Mouse (Mus musculus) lung, embryonic 14.5 days (tissue): Measurements from ENCODE around the gene Myl4. TPM values are rescaled to one million over a fixed set of nuclear protein-coding genes. Genes with fewer than 3 reads are reported as not detected.
A peak's percentile ranks its signal among the peaks of the same experiment; 100 is the strongest.

Experiments
- ATAC-seq: fragments of 200-750 bp; cut with Nextera tagmentation; 2 replicates; pipeline ENCODE4 v1.8.0; 2017; ENCODE audit warnings: mild to moderate bottlenecking, moderate TSS enrichment, moderate library complexity; ENCODE audit not compliant: insufficient read depth
- DNase-seq: peaks from one replicate; pipeline ENCODE4 v3.0.0-alpha.2; 2015
- H3K27ac ChIP-seq: fragments of 300-500 bp; sonication (generic); 2 replicates; pipeline ENCODE4 v1.5.1; 2014; ENCODE audit warnings: low read depth, mild to moderate bottlenecking, moderate library complexity
- H3K27me3 ChIP-seq: fragments of 300-500 bp; sonication (generic); 2 replicates; pipeline ENCODE4 v1.6.1; 2014; ENCODE audit warnings: low read length, control low read depth; ENCODE audit not compliant: insufficient read depth
- H3K36me3 ChIP-seq: fragments of 300-500 bp; sonication (generic); 2 replicates; pipeline ENCODE4 v1.6.1; 2014; ENCODE audit warnings: control low read depth; ENCODE audit not compliant: insufficient read depth
- H3K4me1 ChIP-seq: fragments of 300-500 bp; sonication (generic); 2 replicates; pipeline ENCODE4 v1.6.1; 2014; ENCODE audit warnings: antibody characterized with exemption, control low read depth; ENCODE audit not compliant: insufficient read depth
- H3K4me2 ChIP-seq: fragments of 300-500 bp; sonication (generic); 2 replicates; pipeline ENCODE4 v1.6.1; 2014; ENCODE audit warnings: mild to moderate bottlenecking
- H3K4me3 ChIP-seq: fragments of 300-500 bp; sonication (generic); 2 replicates; pipeline ENCODE4 v1.5.1; 2014; ENCODE audit warnings: low read depth, low read length
- H3K9ac ChIP-seq: fragments of 300-500 bp; sonication (generic); 2 replicates; pipeline ENCODE4 v1.6.1; 2014
- H3K9me3 ChIP-seq: fragments of 300-500 bp; sonication (generic); 2 replicates; pipeline ENCODE4 v1.6.1; 2016; ENCODE audit warnings: low read depth, low read length, control low read depth
- CTCF ChIP-seq: IDR thresholded peaks from 2 replicates; pipeline ENCODE4 v1.5.1; 2016; ENCODE audit warnings: antibody characterized with exemption, low read depth
- WGBS: fragments of 180-500 bp; shearing (Covaris S2); extraction: QIAGEN DNeasy Blood & Tissue Kit; methylation state at CpG from one replicate; pipeline ENCODE4 v1.1.7; 2014; 5-methylcytosine and 5-hydroxymethylcytosine counted together
- polyA plus RNA-seq: library from polyadenylated mRNA; unstranded; fragments of >200 nt; fragmentation: Nextera tagmentation; extraction: Ambion mirVana; gene quantifications from 2 replicates; pipeline ENCODE4 v1.2.1, GENCODE M21; 2014

The Myl4 gene
- polyA plus RNA-seq, 1 experiment from 2014 or later = 9.8 TPM

DNA sequence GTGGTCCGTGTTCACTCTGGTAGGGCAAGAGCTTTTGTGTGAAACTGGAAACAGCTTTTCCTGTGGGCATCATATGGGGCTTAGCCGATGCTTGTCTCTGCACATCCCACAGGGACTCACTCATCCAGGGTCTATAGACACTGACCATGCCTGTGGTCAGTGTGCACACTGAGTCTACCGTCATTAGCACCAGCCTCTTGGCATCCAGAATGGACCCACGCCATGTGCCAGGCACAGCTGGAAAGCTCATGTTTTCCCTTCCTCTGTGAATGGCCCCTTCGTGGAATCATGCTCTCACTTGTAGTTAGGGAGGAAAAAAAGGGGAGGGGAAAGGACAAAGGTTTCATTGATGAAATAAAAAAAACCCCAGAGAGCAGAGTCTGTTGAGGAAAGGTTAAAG is 87.5 kb downstream of the Myl4 start:
- TF ChIP-seq CTCF = no peak
- WGBS = 66% methylated on average over 5 of the region's 5 CpGs
- no peak for DNase-seq

DNA sequence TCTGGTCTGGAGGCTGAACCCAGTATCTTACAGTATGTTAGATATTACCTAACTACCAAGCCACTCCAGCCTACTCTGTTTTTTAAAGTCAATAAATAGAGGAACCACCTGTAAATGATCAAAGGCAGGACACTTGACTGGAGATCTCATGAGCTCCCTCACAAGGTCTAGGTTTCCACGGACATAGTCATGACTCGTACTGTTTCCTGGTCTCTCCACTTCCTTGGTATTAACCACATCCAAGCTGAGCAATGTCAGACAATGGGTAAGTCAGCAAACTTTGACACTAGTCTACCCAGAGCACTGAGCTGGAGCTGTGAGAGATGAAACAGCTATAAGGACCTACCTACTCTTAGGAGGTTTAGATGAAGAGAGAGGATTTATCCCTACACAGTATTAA is 88.4 kb downstream of the Myl4 start:
- no peak for TF ChIP-seq CTCF
- H3K4me1 ChIP-seq = no peaks in the 10 kb centered on the region
- 47% methylated on average over 2 of the region's 2 CpGs for WGBS

More for the DNA sequence above, 87.5 kb downstream of the Myl4 start:
- H3K27me3 ChIP-seq = no peaks in the 10 kb centered on the region
- H3K4me2 ChIP-seq = no peak overlapping the region
- no peak for ATAC-seq
- H3K36me3 ChIP-seq = no peaks in the 10 kb centered on the region
- no peak overlapping the region for H3K9ac ChIP-seq
- no peak overlapping the region for H3K27ac ChIP-seq
- no peak overlapping the region for H3K4me3 ChIP-seq
- H3K4me1 ChIP-seq = no peaks in the 10 kb centered on the region
- no peaks in the 10 kb centered on the region for H3K9me3 ChIP-seq

DNA sequence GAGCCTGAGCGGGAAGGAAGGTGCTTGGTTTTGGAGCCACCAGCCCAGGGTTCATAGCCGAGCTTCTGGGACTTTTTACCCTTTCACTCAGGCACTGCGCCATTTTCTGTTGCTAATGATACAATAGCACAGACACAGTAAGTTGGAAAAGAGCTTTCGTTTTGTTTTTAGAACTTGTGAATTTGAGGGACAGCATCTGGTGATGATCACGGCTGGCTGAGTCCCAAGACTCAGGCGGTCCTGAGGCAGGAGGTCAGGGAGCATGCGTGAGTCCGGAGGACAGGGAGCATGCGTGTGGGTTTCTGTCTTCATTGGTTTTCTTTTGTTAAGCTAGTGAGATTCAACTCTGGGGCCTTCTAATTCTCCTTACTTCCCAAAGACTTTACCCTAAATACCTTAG is 89.2 kb downstream of the Myl4 start:
- DNase-seq = peak; percentile 54
- no peaks in the 10 kb centered on the region for H3K9me3 ChIP-seq
- H3K9ac ChIP-seq = no peak overlapping the region
- H3K4me3 ChIP-seq = no peak overlapping the region
- TF ChIP-seq CTCF = no peak
- 65% methylated on average over 9 of the region's 9 CpGs for WGBS
- no peaks in the 10 kb centered on the region for H3K4me1 ChIP-seq
- H3K27ac ChIP-seq = no peak overlapping the region
- no peaks in the 10 kb centered on the region for H3K36me3 ChIP-seq
- no peak for ATAC-seq
- no peak overlapping the region for H3K4me2 ChIP-seq
- no peaks in the 10 kb centered on the region for H3K27me3 ChIP-seq

More for the DNA sequence above, 88.4 kb downstream of the Myl4 start:
- H3K9me3 ChIP-seq = no peaks in the 10 kb centered on the region
- DNase-seq = no peak
- no peak for ATAC-seq
- no peak overlapping the region for H3K4me2 ChIP-seq
- H3K4me3 ChIP-seq = no peak overlapping the region
- no peak overlapping the region for H3K27ac ChIP-seq
- H3K9ac ChIP-seq = no peak overlapping the region
- H3K36me3 ChIP-seq = no peaks in the 10 kb centered on the region
- H3K27me3 ChIP-seq = no peaks in the 10 kb centered on the region

DNA sequence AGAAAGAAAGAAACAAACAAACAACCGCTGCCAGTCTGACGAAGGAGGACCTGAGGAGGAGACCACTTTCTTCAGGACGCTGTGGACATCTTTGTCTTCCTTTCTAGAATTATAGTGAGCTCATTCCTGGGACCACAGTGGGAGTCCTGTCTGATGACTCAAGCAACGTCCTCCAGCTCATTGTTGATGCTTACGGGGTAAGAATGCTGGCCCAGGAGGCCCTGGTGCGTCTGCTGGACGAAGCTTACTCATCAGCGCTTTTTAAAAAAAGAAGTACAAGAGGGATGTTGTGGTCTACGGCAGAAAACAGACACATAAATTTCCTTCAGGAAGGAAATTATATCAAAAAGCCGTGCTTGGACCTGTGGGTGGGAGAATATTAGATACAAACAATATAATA is 90.4 kb downstream of the Myl4 start:
- no peak overlapping the region for H3K9ac ChIP-seq
- DNase-seq (no peak), ATAC-seq (no peak)
- 76% methylated on average over 10 of the region's 10 CpGs for WGBS
- no peaks in the 10 kb centered on the region for H3K4me1 ChIP-seq
- no peaks in the 10 kb centered on the region for H3K9me3 ChIP-seq
- H3K4me2 ChIP-seq = no peak overlapping the region
- TF ChIP-seq CTCF = no peak
- H3K27me3 ChIP-seq = no peaks in the 10 kb centered on the region
- no peak overlapping the region for H3K4me3 ChIP-seq
- no peak overlapping the region for H3K27ac ChIP-seq
- H3K36me3 ChIP-seq = no peaks in the 10 kb centered on the region

DNA sequence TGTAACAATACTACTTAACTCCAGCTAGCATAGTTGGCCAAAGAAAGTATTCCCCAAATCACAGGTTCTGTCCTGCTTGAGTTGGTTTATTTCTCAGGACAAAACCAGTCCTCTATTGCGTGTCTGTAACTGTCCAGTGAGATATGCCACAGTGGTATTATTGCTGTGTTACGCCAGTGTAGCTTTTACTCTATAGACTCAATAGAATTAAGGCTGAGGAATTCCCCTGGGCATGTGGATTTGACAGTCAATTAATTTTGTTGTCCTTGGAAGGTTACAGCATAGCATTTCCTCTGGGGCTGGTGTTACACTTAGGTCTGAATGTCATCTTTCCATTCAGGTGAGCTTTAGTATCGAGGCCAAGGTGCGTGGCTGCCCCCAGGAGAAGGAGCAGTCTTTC is 92.8 kb downstream of the Myl4 start:
- ATAC-seq = no peak
- 72% methylated on average over 4 of the region's 4 CpGs for WGBS
- Histone ChIP-seq H3K9ac (no peak overlapping the region), H3K4me3 (no peak overlapping the region), H3K4me2 (no peak overlapping the region), H3K27me3 (no peaks in the 10 kb centered on the region), H3K36me3 (no peaks in the 10 kb centered on the region), H3K9me3 (no peaks in the 10 kb centered on the region), H3K27ac (no peak overlapping the region), H3K4me1 (no peaks in the 10 kb centered on the region)
- TF ChIP-seq CTCF = no peak
- no peak for DNase-seq

Other genes with a start within 250 kb of the Myl4 start
- gene Kansl1, start 81.8 kb upstream of the Myl4 start, polyA plus RNA-seq = 27.6 and 28.1 TPM in 2 replicates
- gene Cdc27, start within 50 bp of the Myl4 start, polyA plus RNA-seq = 47.7 and 51.0 TPM in 2 replicates
- gene Itgb3, start 57.3 kb downstream of the Myl4 start, polyA plus RNA-seq = 1.9 and 2.1 TPM in 2 replicates
- not detected in 2 replicates for gene Gm11639, start 135.0 kb downstream of the Myl4 start, polyA plus RNA-seq